Mouse (Mus musculus) limb, embryonic 14.5 days (tissue): ENCODE data around the gene Epb41l2. TPM values are rescaled to one million over a fixed set of nuclear protein-coding genes. Genes with fewer than 3 reads are reported as not detected.

Source experiments
- ATAC-seq: fragments of 200-750 bp; cut with Nextera tagmentation; 2 replicates; pipeline ENCODE4 v1.8.0; 2017; ENCODE audit warnings: low read depth, moderate number of reproducible peaks, moderate TSS enrichment; ENCODE audit not compliant: low FRiP score
- DNase-seq: peaks from one replicate; pipeline ENCODE4 v3.0.0-alpha.2; 2015; ENCODE audit warnings: low spot score
- H3K27ac ChIP-seq: fragments of 300-500 bp; sonication (generic); replicated peaks from 2 replicates; pipeline ENCODE4 v1.5.1; 2014; ENCODE audit warnings: low read depth, mild to moderate bottlenecking, low read length, moderate library complexity, mixed read lengths
- H3K27me3 ChIP-seq: fragments of 300-500 bp; sonication (generic); 2 replicates; pipeline ENCODE4 v1.6.1; 2014; ENCODE audit warnings: low read length, mixed read lengths; ENCODE audit not compliant: control insufficient read depth, insufficient read depth
- H3K36me3 ChIP-seq: fragments of 300-500 bp; sonication (generic); 2 replicates; pipeline ENCODE4 v1.6.1; 2014; ENCODE audit warnings: mild to moderate bottlenecking, low read length, moderate library complexity, mixed read lengths; ENCODE audit not compliant: control insufficient read depth, insufficient read depth
- H3K4me1 ChIP-seq: fragments of 300-500 bp; sonication (generic); 2 replicates; pipeline ENCODE4 v1.6.1; 2014; ENCODE audit warnings: antibody characterized with exemption, low read length, mixed read lengths; ENCODE audit not compliant: control insufficient read depth, insufficient read depth
- H3K4me2 ChIP-seq: fragments of 300-500 bp; sonication (generic); replicated peaks from 2 replicates; pipeline ENCODE4 v1.6.1; 2014; ENCODE audit warnings: low read depth, mild to moderate bottlenecking, low read length, moderate library complexity; ENCODE audit not compliant: severe bottlenecking
- H3K4me3 ChIP-seq: fragments of 300-500 bp; sonication (generic); replicated peaks from 2 replicates; pipeline ENCODE4 v1.5.1; 2014; ENCODE audit warnings: low read length
- H3K9ac ChIP-seq: fragments of 300-500 bp; sonication (generic); 2 replicates; pipeline ENCODE4 v1.6.1; 2014; ENCODE audit warnings: mild to moderate bottlenecking, low read depth, low read length, moderate library complexity; ENCODE audit not compliant: severe bottlenecking
- H3K9me3 ChIP-seq: fragments of 300-500 bp; sonication (generic); 2 replicates; pipeline ENCODE4 v1.6.1; 2016; ENCODE audit warnings: low read length; ENCODE audit not compliant: control insufficient read depth
- POLR2A ChIP-seq: fragments of 200-500 bp; IDR thresholded peaks from 2 replicates; pipeline ENCODE4 v1.8.0; 2012; ENCODE audit warnings: inconsistent platforms, mild to moderate bottlenecking, moderate library complexity, borderline replicate concordance; ENCODE audit not compliant: insufficient read depth, insufficient read length; ENCODE audit errors: extremely low read depth
- WGBS: fragments of 180-500 bp; shearing (Covaris S2); extraction: QIAGEN DNeasy Blood & Tissue Kit; methylation state at CpG from one replicate; pipeline ENCODE4 v1.1.7; 2014; 5-methylcytosine and 5-hydroxymethylcytosine counted together
- polyA plus RNA-seq, 2 experiments: library from polyadenylated mRNA; depleted of rRNA in 1 of 2; stranded (reverse) in 1 of 2; unstranded in 1 of 2; fragments of >200 nt; fragmentation: Nextera tagmentation in 1 of 2; extraction: Ambion mirVana in 1 of 2; gene quantifications; 2 replicates each; pipeline versions ENCODE4 v1.2.1 to v1.2.3; 2012 to 2014

Epb41l2 gene
- polyA plus RNA-seq, 2 experiments, result 78.1 to 143 TPM

DNA sequence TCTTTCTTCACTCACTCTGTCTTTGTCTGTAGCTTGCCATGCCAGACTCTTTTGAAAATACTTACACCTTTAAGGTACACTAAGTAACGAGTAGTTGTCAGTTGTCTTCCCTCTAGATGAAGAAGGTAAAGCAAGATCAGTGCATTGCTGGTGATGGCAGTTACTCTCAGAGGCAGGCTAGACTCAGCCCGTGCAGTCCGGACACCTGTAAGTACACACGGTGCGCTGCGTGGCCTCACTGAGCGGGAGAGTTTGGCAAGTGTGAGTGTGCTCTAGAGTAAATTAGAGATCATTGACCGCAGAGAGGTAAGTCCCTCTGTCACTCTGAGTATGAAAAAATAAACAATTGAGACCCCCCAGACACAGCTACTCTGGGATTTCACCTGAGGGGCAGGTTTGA is 46.0 kb downstream of the Epb41l2 start:
- Histone ChIP-seq H3K36me3 (no peaks in the 10 kb centered on the region), H3K27ac (no peak overlapping the region), H3K4me2 (no peak overlapping the region), H3K27me3 (no peaks in the 10 kb centered on the region), H3K4me3 (no peak overlapping the region), H3K4me1 (peaks cover 28% of the 10 kb centered on the region), H3K9me3 (no peaks in the 10 kb centered on the region), H3K9ac (no peak overlapping the region)
- DNase-seq, result no peak
- ATAC-seq, result no peak
- WGBS, result 85% methylated on average over 8 of the region's 8 CpGs
- TF ChIP-seq POLR2A, result no peak

DNA sequence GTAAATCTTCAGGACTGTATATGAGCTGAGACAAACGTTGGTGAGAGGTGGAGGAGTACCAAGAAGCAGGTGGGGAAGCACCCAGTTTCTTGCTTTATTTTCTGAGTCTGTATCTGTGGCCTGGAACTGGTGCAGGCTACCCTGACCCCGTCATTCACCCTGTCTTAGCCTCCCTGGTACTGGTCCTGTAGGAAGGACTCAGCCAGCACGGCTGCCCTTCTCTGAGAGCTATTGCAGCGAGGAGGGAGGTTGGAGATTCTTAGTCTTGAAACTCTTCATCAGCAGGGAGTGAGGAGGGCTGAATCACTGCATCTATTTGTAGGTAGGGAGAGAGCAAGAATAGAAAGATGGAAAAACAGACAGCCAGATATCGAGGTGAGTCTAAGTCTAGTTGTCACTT is 47.1 kb downstream of the Epb41l2 start:
- H3K9me3 ChIP-seq, result no peaks in the 10 kb centered on the region
- no peak overlapping the region for H3K9ac ChIP-seq
- ATAC-seq (no peak), DNase-seq (no peak)
- TF ChIP-seq POLR2A, result no peak
- WGBS, result 79% methylated on average over 5 of the region's 5 CpGs
- H3K27me3 ChIP-seq, result no peaks in the 10 kb centered on the region
- H3K36me3 ChIP-seq, result no peaks in the 10 kb centered on the region
- H3K4me1 ChIP-seq, result peaks cover 27% of the 10 kb centered on the region
- H3K27ac ChIP-seq, result no peak overlapping the region
- H3K4me2 ChIP-seq, result no peak overlapping the region
- H3K4me3 ChIP-seq, result no peak overlapping the region

DNA sequence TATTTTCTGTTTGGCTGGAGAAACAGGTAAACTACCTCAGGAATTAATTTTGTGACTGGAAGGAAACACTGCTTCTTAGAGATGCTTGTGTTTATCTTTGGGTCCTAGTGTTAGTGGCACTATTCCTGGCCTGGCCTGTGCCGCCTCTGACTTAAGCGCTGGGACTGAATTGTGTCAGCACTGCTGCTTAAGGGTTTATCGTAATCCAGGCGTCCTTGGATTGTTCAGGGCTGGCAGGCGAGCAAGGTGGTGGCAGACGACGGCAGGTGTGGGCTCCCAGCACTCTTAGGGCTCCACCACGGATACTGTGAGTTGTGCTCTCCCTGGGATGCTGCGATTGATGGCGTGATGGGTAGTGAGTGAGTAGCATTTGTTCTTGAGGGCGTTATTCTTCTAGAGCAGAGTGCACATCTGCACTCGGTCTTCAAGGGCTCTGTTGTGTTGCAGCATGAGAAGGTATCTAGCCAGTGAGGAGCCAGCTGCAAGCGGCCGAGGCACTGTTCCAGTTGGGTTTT is 48.6 kb downstream of the Epb41l2 start:
- Histone ChIP-seq H3K9me3 (no peaks in the 10 kb centered on the region), H3K36me3 (no peaks in the 10 kb centered on the region), H3K4me3 (no peak overlapping the region), H3K4me1 (peaks cover 29% of the 10 kb centered on the region), H3K4me2 (no peak overlapping the region), H3K9ac (no peak overlapping the region), H3K27ac (no peak overlapping the region), H3K27me3 (no peaks in the 10 kb centered on the region)
- no peak for TF ChIP-seq POLR2A
- ATAC-seq, result no peak
- no peak for DNase-seq
- 78% methylated on average over 14 of the region's 14 CpGs for WGBS

DNA sequence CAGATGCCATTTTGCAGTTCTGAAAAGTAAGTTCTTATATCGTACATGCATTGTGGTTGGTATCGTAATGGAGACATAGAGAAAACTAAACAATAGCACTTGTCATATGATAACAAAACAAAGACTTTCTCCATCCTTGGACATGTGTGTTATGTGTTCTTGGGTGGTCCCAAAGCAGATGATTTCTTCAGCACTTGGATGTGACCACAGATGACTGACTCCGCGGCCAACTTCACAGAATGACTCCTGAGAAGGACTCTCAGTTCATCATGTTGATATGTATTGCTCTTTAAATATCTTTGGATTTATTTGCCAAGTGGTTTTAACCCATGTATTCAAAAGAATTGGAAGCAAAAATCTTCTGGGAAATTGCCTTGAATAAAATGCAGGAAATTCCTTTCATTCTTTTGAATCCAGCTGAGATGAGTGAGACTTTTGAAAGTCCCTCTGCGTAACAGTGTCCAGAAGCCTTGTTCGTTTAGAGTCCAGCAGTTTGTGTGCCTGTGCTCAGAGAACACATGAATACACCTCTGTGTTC is 52.3 kb downstream of the Epb41l2 start:
- H3K27me3 ChIP-seq, result no peaks in the 10 kb centered on the region
- DNase-seq, result peak; percentile 37
- ATAC-seq, result no peak; the same call in 1 of the 2 replicates
- peaks cover 7% of the 10 kb centered on the region; the same call in 1 of the 2 replicates for H3K4me1 ChIP-seq
- no peak overlapping the region for H3K4me2 ChIP-seq
- 52% methylated on average over 6 of the region's 6 CpGs for WGBS
- no peak overlapping the region for H3K9ac ChIP-seq
- H3K36me3 ChIP-seq, result no peaks in the 10 kb centered on the region
- no peak overlapping the region for H3K27ac ChIP-seq
- no peak for TF ChIP-seq POLR2A
- no peak overlapping the region for H3K4me3 ChIP-seq
- no peaks in the 10 kb centered on the region for H3K9me3 ChIP-seq

DNA sequence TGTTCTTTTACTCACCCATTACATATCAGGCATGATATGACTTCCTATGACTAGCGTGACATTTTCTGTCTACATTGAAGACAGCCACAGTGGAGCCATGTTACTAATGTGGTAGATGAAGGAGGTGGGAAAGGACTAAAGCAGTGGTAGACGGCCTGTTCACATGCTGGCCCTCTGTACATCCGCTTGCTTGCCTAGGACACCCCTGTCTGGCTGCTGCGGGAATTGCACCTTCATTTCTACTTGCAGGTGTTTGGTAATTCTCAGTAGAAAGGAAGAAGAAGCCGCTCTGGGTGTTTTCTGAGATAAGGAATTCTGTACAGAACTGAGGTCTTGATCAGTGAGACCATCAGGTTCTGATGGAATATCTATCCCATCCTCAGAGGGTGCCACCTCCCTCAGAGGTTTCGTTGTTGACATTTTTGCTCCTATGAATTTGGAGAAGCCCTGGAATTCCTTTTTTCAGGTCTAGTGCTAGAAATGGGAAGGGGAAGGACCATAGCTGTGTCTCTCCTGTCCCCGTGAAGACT is 55.7 kb downstream of the Epb41l2 start:
- Histone ChIP-seq H3K27me3 (no peaks in the 10 kb centered on the region), H3K36me3 (no peaks in the 10 kb centered on the region), H3K27ac (no peak overlapping the region), H3K4me3 (no peak overlapping the region), H3K4me2 (no peak overlapping the region), H3K9ac (no peak overlapping the region), H3K4me1 (peaks cover 7% of the 10 kb centered on the region; the same call in 1 of the 2 replicates), H3K9me3 (no peaks in the 10 kb centered on the region)
- DNase-seq, result no peak
- TF ChIP-seq POLR2A, result no peak
- 79% methylated on average over 7 of the region's 7 CpGs for WGBS
- ATAC-seq, result no peak
